Mouse (Mus musculus): ENCODE data around the gene Ear6.
"Not testable (repeated sequence)": the region's sequence is repeated elsewhere in the genome, so short reads cannot be mapped to it uniquely, and the experiment has no call there.

Gene Ear6

DNA sequence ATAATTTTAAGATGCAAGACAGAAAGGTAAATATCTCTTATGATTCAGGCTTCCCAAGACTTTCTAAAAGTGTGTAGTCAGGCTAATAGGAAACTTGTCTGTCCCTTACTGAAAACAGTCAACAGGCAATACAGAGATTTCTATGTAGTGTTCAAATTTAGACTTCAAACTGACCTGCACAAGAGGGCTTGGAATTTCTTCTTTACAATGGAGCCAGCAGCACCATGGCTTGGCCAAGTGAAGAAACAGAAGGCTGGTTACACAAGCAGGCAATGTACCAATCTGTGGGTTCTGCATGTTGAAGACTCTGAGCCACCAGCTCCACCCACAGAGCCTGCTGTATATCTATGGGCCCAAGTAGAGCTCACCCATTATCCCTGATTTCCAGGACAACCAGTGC, at the start of gene Ear6:
Gene Ear6 (plus strand): TSS at position 301 of the 400 bp plus-strand sequence.
- DNase-seq (ENCODE audit: extremely low spot score, low read depth, low spot score) = no peak

GRCm38 (mm10) chr14:51826625-51827024, 26.9 kb upstream of the Ear6 start:
- DNase-seq (ENCODE audit: extremely low spot score, low read depth, low spot score) = no peak

GRCm38 (mm10) chr14:51827842-51828241, 25.7 kb upstream of the Ear6 start:
- DNase-seq (ENCODE audit: extremely low spot score, low read depth, low spot score) = not testable (repeated sequence)

GRCm38 (mm10) chr14:51829188-51829587, 24.3 kb upstream of the Ear6 start:
- DNase-seq (ENCODE audit: extremely low spot score, low read depth, low spot score) = no peak

GRCm38 (mm10) chr14:51838480-51838879, 15.0 kb upstream of the Ear6 start:
- DNase-seq (ENCODE audit: extremely low spot score, low read depth, low spot score) = not testable (repeated sequence)

DNA sequence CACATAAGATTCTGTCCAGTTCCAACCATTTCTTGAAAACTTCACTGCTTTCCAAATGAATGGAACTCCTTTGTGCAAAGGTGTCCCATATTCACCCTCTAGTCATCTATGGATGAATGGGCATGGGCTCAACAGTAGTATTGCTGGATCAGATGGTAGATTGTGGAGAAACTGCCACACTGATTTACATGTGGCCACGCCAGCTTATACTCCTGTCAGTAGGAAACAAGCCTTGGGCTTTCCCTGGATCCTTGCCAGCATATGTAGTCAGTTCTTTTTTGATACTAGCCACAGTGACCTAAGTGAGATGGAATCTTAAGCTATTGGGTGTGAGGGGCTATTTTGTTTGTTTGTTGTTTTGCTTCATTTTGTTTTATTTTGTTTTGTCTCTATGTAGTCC, 11.2 kb upstream of the Ear6 start:
- DNase-seq (ENCODE audit: extremely low spot score, low read depth, low spot score) = no peak

DNA sequence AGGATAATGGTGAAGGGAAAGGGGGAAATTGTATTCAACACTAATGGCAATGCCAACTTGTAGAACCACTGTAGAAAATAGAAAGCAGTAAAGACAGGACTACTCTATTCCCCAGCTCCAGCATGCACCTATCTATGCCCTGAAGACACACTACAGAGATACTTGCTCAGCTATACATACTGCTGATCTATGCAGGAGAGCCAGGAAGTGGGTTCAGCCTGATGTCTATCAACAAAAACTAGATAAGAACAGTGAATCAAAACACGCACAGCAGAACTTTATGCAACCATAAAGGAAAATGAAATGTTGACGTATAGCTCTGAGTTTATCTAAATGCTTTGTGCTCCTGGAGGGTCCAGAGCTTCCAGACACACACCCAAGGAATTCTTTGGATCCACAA, 10.7 kb upstream of the Ear6 start:
- DNase-seq (ENCODE audit: extremely low spot score, low read depth, low spot score) = no peak

GRCm38 (mm10) chr14:51843882-51844281, 9.6 kb upstream of the Ear6 start:
- no peak for DNase-seq (ENCODE audit: extremely low spot score, low read depth, low spot score)

DNA sequence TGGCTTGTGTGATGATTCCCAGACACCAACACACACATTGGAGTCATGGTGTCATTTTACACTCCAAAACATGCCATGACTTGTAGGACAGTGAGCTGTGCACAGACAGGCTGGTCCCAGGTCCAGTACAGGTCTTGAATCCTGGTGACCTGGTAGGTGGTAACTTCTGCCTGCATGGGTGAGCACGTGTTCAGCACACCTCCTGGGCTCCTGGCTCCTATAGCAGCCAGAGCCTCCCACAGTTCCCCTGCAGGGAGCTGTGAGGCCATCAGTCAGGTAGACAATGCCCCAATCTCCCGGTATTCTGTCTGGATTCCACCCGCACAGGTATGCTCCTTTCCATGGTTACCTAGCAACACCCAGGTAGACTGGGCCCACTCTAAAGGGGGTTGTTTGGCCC, 6.9 kb upstream of the Ear6 start:
- DNase-seq (ENCODE audit: extremely low spot score, low read depth, low spot score) = no peak

GRCm38 (mm10) chr14:51851006-51851405, 2.5 kb upstream of the Ear6 start:
- DNase-seq (ENCODE audit: extremely low spot score, low read depth, low spot score) = not testable (repeated sequence)

GRCm38 (mm10) chr14:51855280-51855679, 1.8 kb downstream of the Ear6 start:
- DNase-seq (ENCODE audit: extremely low spot score, low read depth, low spot score) = not testable (repeated sequence)

DNA sequence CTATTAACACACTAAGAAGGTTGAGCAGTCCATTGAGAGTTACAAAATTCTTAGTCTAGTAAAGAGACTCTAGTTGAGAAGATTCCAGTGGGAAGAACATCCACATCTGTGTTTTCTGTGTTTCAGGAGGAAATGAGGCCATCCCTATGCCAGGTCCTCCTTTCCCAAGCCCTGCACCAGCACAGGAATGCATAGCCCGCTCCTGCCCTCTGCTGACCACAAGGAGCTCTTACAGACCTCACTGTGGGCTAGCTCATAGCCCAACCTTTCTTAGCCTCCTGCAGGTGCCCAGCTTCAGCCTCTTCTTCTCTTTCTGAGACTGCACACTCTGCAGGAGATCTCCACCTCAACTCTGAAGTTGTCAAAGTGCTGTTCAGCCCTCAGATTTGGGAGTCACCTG, 10.1 kb downstream of the Ear6 start:
- DNase-seq (ENCODE audit: extremely low spot score, low read depth, low spot score) = not testable (repeated sequence)

DNA sequence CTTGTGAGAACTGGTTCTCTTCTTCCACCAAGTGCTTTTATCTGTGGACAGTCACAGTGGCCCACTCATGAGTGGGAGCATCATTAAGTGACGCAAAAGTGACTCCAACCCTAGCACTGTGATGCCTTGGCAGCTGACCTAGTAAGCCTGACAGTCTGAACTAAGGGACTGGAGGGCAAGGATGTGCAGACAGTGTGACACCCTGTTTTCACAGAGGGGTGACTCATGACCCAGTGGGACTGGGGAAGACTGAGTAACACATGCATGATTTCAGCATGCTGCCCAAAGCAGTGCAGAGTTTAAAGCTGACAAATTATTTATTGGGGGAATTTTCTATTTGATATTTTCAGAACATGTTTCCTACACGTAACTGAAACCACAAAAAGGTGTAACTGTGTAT, 17.3 kb downstream of the Ear6 start:
- no peak for DNase-seq (ENCODE audit: extremely low spot score, low read depth, low spot score)

DNA sequence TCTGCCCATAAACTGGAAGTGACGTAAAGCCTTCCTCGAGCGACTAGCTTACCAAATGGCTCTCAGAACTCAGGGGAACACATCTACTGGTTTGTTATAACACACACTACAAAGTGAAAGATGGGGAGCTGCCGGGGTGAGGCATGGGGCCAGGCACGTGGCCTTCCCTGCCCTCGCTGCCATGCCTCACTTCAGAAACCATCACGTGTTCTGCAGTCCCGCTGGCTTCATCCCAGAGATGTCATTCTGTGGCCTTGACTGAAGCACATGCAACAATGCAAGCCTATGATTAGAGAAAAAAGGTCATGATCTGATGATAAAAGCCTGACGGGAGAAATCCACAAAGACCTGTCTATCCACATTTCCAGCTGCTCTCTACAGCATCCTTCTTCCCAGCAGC, 18.2 kb downstream of the Ear6 start:
- no peak for DNase-seq (ENCODE audit: extremely low spot score, low read depth, low spot score)

DNA sequence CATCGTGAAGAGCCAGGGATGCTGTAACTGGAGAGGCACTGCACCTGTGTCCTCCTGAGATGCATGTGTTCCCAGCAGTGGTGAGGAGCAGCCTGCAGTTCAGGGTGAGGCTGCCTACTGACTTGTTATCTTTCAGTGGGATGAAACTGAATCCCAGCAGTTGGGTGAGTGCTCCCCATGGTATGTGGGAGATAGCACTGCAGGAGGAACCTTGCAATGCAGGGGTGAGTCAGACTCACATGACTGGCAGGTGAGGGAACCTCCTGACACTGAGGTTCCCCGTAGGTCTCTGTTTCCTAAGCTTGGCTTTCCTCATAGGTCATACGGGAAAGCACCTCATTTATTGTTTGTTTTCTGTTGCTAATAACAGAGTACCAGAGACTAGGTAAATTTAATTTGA, 24.0 kb downstream of the Ear6 start:
- no peak for DNase-seq (ENCODE audit: extremely low spot score, low read depth, low spot score)

- peak; percentile 71 for DNase-seq (ENCODE audit: extremely low spot score, low read depth, low spot score)
Observed at GRCm38 (mm10) chr14:51883527-51884030, 30.1 kb downstream of the Ear6 start.

DNA sequence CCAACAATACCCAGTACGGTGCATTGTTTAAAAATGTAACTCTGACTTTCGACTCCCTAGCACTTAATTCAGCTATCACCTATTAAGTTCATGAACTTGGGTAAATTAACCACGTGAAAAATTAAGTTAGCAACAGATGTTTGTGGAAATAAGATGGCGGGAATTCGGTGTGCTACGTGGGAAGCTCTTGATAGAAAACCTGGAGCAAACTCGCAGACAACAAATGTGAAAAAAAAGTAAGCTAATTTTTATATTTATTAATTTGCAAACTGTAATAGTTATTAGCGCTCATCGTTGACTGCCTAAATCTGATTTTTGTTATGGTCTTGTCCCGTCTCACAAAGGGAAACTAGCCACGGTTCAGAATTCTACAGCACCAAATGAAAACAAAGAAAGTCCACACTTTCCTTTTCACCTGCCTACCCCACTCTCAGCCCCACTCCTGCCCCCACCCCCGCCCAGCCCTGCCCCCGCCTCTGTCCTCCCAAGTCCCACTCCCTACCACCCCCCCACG, 30.6 kb downstream of the Ear6 start:
- peak; percentile 71 for DNase-seq (ENCODE audit: extremely low spot score, low read depth, low spot score)

- peak; percentile 86 for DNase-seq (ENCODE audit: extremely low spot score, low read depth, low spot score)
Observed at GRCm38 (mm10) chr14:51884598-51885331, 31.3 kb downstream of the Ear6 start, which contains the start of gene Mettl17. Mettl17 (plus strand) TSS chr14:51884842.

DNA sequence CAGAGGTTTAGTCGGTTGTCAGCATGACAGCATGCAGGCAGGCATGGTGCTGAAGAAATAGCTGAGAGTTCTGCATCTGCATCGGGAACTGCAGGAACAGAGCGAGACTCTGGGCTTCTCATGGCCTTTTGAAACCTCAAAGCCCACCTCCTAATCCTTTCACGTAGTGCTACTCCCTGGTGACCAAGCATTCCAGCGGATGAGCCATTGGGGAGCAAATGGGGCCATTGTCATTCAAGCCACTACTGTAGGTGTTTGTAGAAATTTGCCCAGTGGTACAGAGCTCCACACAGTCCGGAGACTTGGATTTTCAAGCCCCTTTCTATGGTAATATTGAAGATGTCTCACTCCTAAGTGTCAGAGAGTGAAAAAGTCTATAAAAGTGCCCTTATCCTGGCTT, 32.6 kb downstream of the Ear6 start:
- no peak for DNase-seq (ENCODE audit: extremely low spot score, low read depth, low spot score)

- DNase-seq (ENCODE audit: extremely low spot score, low read depth, low spot score) = no peak
Observed at GRCm38 (mm10) chr14:51889833-51890232, 36.3 kb downstream of the Ear6 start.

DNA sequence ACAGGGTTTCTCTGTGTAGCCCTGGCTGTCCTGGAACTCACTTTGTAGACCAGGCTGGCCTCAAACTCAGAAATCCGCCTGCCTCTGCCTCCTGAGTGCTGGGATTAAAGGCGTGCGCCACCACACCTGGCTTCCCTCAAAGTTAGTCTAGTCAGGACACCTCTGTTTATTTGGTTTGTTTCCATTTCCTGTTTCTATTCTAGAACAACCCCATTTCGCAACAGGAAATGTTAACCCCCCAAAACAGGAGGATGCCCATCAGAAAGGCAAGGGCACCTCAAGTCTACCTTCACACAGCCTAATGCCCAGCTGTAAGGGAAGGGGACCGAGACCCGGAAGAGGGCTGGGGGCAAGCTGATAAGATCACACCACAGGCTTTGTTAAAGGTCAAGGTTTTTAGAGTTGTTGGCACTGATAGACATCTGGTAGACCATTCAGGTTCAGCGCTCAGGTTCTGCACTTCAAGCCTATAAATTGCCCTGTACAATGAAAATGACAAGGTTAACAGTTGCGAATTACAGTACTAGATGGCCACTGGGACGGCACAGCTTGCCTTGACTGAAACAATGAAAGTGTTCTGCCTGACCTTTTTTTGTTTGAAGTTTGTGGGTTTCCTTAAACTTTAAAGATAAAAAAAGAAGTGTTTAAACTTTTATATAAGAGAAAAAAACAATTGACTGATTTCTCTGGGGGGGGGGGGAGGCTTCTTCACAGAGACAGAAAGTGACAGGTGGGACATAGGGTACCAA, 38.9 kb downstream of the Ear6 start, which contains the start of gene Slc39a2:
Gene Slc39a2 (plus strand): TSS at position 699 of the 749 bp plus-strand sequence.
- DNase-seq (ENCODE audit: extremely low spot score, low read depth, low spot score) = no peak
